Mouse (Mus musculus) neural tube, embryonic 12.5 days (tissue): ENCODE results near the gene Irak2. TPM values are rescaled to one million over a fixed set of nuclear protein-coding genes. Genes with fewer than 3 reads are reported as not detected.

Experiments used
- ATAC-seq: fragments of 200-750 bp; cut with Nextera tagmentation; 2 replicates; pipeline ENCODE4 v1.8.0; 2017; ENCODE audit warnings: low read depth, mild to moderate bottlenecking, moderate TSS enrichment, moderate library complexity; ENCODE audit not compliant: low FRiP score
- H3K27ac ChIP-seq: fragments of 300-500 bp; sonication (generic); 2 replicates; pipeline ENCODE4 v1.5.1; 2016
- H3K27me3 ChIP-seq: fragments of 300-500 bp; sonication (generic); replicated peaks from 2 replicates; pipeline ENCODE4 v1.6.1; 2016; ENCODE audit warnings: mild to moderate bottlenecking
- H3K36me3 ChIP-seq: fragments of 300-500 bp; sonication (generic); 2 replicates; pipeline ENCODE4 v1.6.1; 2016; ENCODE audit warnings: mild to moderate bottlenecking
- H3K4me1 ChIP-seq: fragments of 300-500 bp; sonication (generic); 2 replicates; pipeline ENCODE4 v1.6.1; 2016
- H3K4me2 ChIP-seq: fragments of 300-500 bp; sonication (generic); replicated peaks from 2 replicates; pipeline ENCODE4 v1.6.1; 2016; ENCODE audit warnings: mild to moderate bottlenecking
- H3K4me3 ChIP-seq: fragments of 300-500 bp; sonication (generic); 2 replicates; pipeline ENCODE4 v1.5.1; 2016
- H3K9ac ChIP-seq: fragments of 300-500 bp; sonication (generic); 2 replicates; pipeline ENCODE4 v1.6.1; 2016; ENCODE audit warnings: mild to moderate bottlenecking
- H3K9me3 ChIP-seq: fragments of 300-500 bp; sonication (generic); 2 replicates; pipeline ENCODE4 v1.6.1; 2016; ENCODE audit warnings: mild to moderate bottlenecking
- WGBS: fragments of 180-500 bp; shearing (Covaris S2); methylation state at CpG from one replicate; pipeline ENCODE4 v1.1.7; 2016; 5-methylcytosine and 5-hydroxymethylcytosine counted together
- polyA plus RNA-seq: library from polyadenylated mRNA; unstranded; fragments of >200 nt; fragmentation: Nextera tagmentation; extraction: Ambion mirVana; gene quantifications from 2 replicates; pipeline ENCODE4 v1.2.1, GENCODE M21; 2016

Gene Irak2
- polyA plus RNA-seq, 1 experiment from 2014 or later, result 3.1 TPM

DNA sequence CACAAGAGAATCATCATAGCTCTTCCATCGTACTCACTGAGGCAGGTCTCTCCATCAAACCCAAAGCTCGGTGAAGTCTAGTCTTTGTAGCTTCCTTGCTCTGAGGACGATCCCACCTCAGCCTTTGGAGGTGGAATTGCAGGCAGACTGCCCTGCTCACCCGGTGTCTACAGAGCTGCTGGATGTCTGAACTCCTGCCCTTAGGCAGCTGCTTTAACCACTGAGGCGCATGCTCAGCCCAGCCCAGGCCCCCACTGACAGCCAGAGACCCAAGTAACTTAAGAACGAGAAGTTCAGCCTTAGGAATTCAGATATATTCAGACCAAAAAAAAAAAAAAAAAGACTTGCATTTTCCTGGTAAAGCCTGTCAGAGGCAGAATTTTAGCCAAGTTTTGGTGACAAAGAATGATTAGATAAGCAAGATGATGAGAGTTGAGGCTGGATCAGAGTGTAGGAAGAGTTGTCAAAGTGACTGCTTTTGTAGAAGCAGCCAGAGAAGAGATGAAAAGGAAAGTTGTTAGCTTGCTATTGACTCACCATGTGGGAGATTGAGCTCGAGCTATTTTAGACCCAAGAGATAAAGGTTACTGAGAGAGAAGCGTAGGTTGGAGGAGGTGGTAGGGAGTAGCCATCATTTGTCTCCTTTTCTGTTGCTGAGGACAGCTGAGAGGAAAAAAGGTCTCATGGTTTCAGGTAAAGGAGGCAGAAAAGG lies 25.9 kb upstream of the Irak2 start:
- Histone ChIP-seq H3K4me2 (no peak overlapping the region), H3K36me3 (peaks cover 61% of the 10 kb centered on the region), H3K9me3 (peaks cover 7% of the 10 kb centered on the region; the same call in 1 of the 2 replicates), H3K4me1 (no peaks in the 10 kb centered on the region), H3K27ac (no peak overlapping the region), H3K27me3 (no peaks in the 10 kb centered on the region), H3K9ac (no peak overlapping the region), H3K4me3 (no peak overlapping the region)
- WGBS, result 94% methylated on average over 8 of the region's 8 CpGs
- ATAC-seq, result no peak

DNA sequence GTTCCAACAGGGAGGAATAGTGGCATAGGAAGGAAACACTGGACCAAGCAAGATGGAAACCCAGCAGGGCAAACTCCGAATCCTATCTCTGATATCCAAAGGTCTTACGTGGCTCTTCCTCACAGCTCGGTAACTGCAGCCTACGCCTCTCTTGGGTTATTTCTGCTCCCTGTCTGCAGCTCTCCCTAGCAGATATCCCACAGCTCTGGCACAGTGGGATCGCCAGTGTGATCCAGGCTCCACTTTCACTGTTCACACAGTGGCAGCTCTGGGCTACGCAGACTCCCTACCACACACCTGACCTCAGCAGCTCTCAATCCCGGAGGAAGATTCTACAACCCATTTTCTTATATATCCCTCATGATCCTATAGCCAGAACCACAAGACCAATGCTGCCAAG lies 24.1 kb upstream of the Irak2 start:
- Histone ChIP-seq H3K4me1 (no peaks in the 10 kb centered on the region), H3K27me3 (no peaks in the 10 kb centered on the region), H3K9me3 (peaks cover 7% of the 10 kb centered on the region; the same call in 1 of the 2 replicates), H3K9ac (no peak overlapping the region), H3K36me3 (peaks cover 67% of the 10 kb centered on the region), H3K4me3 (no peak overlapping the region), H3K27ac (no peak overlapping the region), H3K4me2 (no peak overlapping the region)
- ATAC-seq, result no peak
- WGBS, result 98% methylated on average over 7 of the region's 7 CpGs

- Histone ChIP-seq H3K27ac (no peak overlapping the region), H3K36me3 (peaks cover 67% of the 10 kb centered on the region), H3K9me3 (peaks cover 7% of the 10 kb centered on the region; the same call in 1 of the 2 replicates), H3K27me3 (no peaks in the 10 kb centered on the region), H3K9ac (no peak overlapping the region), H3K4me3 (no peak overlapping the region), H3K4me2 (no peak overlapping the region), H3K4me1 (no peaks in the 10 kb centered on the region)
- 95% methylated on average over 8 of the region's 8 CpGs for WGBS
- no peak for ATAC-seq
These were observed 23.3 kb upstream of the Irak2 start for GRCm38 (mm10) chr6:113614997-113615396.

DNA sequence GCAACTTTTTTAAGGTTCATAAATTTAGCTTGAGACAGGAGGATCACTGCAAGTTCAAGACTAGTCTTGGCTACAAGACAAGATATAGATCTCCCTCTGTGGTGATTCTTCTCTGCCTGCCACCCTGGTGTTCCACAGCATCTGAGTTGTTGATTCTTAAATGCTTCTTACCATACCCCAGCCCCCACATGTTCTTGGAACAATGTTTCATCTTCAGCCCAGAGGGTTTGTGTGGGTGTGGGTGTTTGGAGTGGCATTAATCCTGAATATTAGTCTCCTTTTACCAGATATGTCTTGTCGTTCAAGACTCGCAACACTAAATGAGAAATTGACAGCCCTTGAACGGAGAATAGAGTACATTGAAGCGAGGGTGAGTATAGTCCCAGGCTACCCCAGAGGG lies 22.8 kb upstream of the Irak2 start:
- 96% methylated on average over 4 of the region's 4 CpGs for WGBS
- Histone ChIP-seq H3K27ac (no peak overlapping the region), H3K9me3 (peaks cover 7% of the 10 kb centered on the region; the same call in 1 of the 2 replicates), H3K4me3 (no peak overlapping the region), H3K9ac (no peak overlapping the region), H3K36me3 (peaks cover 65% of the 10 kb centered on the region), H3K4me2 (no peak overlapping the region), H3K4me1 (no peaks in the 10 kb centered on the region), H3K27me3 (no peaks in the 10 kb centered on the region)
- ATAC-seq, result no peak

GRCm38 (mm10) chr6:113623386-113623785 lies 14.9 kb upstream of the Irak2 start:
- Histone ChIP-seq H3K9me3 (no peaks in the 10 kb centered on the region), H3K4me1 (peaks cover 15% of the 10 kb centered on the region), H3K9ac (no peak overlapping the region), H3K4me3 (peak overlapping the region; percentile 71), H3K4me2 (peak overlapping the region; percentile 78), H3K27ac (no peak overlapping the region), H3K27me3 (no peaks in the 10 kb centered on the region), H3K36me3 (peaks cover 13% of the 10 kb centered on the region)
- whole genome bisulfite sequencing, result 67% methylated on average over 5 of the region's 5 CpGs
- no peak for ATAC-seq

- Histone ChIP-seq H3K9ac (peak within 1 kb of the TSS; percentile 74), H3K4me2 (peak within 1 kb of the TSS; percentile 78)
- WGBS, result under 1% methylated on average over 75 of the region's 76 CpGs
These were observed 14.1 kb upstream of the Irak2 start, which contains the start of gene Vhl for GRCm38 (mm10) chr6:113623941-113624751. TSS of gene Vhl (plus strand) at chr6:113623959.

GRCm38 (mm10) chr6:113624989-113625770 lies 13.1 kb upstream of the Irak2 start:
- no peaks in the 10 kb centered on the region for H3K9me3 ChIP-seq
- peak overlapping the region; percentile 78 for H3K4me2 ChIP-seq
- no peak overlapping the region for H3K27ac ChIP-seq
- H3K4me1 ChIP-seq, result peaks cover 15% of the 10 kb centered on the region
- peaks cover 28% of the 10 kb centered on the region for H3K36me3 ChIP-seq
- peak overlapping the region; percentile 74 for H3K9ac ChIP-seq
- ATAC-seq, result no peak
- 58% methylated on average over 5 of the region's 5 CpGs for WGBS
- H3K27me3 ChIP-seq, result no peaks in the 10 kb centered on the region
- H3K4me3 ChIP-seq, result peak overlapping the region; percentile 71

More at GRCm38 (mm10) chr6:113623941-113624751, 14.1 kb upstream of the Irak2 start, which contains the start of gene Vhl:
- peaks cover 17% of the 10 kb centered on the region for H3K36me3 ChIP-seq
- H3K4me3 ChIP-seq, result peak within 1 kb of the TSS; percentile 71
- H3K27ac ChIP-seq, result peak within 1 kb of the TSS; percentile 44
- H3K27me3 ChIP-seq, result no peaks in the 10 kb centered on the region
- ATAC-seq, result peak; percentile 83
- H3K9me3 ChIP-seq, result no peaks in the 10 kb centered on the region
- H3K4me1 ChIP-seq, result peaks cover 15% of the 10 kb centered on the region

GRCm38 (mm10) chr6:113630322-113630721 lies 7.9 kb upstream of the Irak2 start:
- WGBS, result 85% methylated on average over 5 of the region's 5 CpGs
- ATAC-seq, result no peak
- H3K4me3 ChIP-seq, result no peak overlapping the region
- H3K9ac ChIP-seq, result no peak overlapping the region
- H3K27me3 ChIP-seq, result no peaks in the 10 kb centered on the region
- peaks cover 8% of the 10 kb centered on the region for H3K4me1 ChIP-seq
- no peaks in the 10 kb centered on the region for H3K9me3 ChIP-seq
- peaks cover 61% of the 10 kb centered on the region for H3K36me3 ChIP-seq
- no peak overlapping the region for H3K27ac ChIP-seq
- H3K4me2 ChIP-seq, result no peak overlapping the region

GRCm38 (mm10) chr6:113632863-113633262 lies 5.4 kb upstream of the Irak2 start:
- H3K4me2 ChIP-seq, result no peak overlapping the region
- no peaks in the 10 kb centered on the region for H3K9me3 ChIP-seq
- no peaks in the 10 kb centered on the region for H3K27me3 ChIP-seq
- no peak overlapping the region for H3K9ac ChIP-seq
- 95% methylated on average over 4 of the region's 4 CpGs for WGBS
- no peak overlapping the region for H3K4me3 ChIP-seq
- H3K36me3 ChIP-seq, result peaks cover 52% of the 10 kb centered on the region
- no peak for ATAC-seq
- no peak overlapping the region for H3K27ac ChIP-seq
- H3K4me1 ChIP-seq, result no peaks in the 10 kb centered on the region

- no peaks in the 10 kb centered on the region for H3K27me3 ChIP-seq
- H3K4me3 ChIP-seq, result no peak overlapping the region
- no peaks in the 10 kb centered on the region; the same call in 1 of the 2 replicates for H3K4me1 ChIP-seq
- no peak overlapping the region for H3K9ac ChIP-seq
- 84% methylated on average over 4 of the region's 4 CpGs for WGBS
- no peak for ATAC-seq
- H3K4me2 ChIP-seq, result no peak overlapping the region
- H3K9me3 ChIP-seq, result no peaks in the 10 kb centered on the region
- no peaks in the 10 kb centered on the region for H3K36me3 ChIP-seq
- H3K27ac ChIP-seq, result no peak overlapping the region
These were observed 934 bp downstream of the Irak2 start for GRCm38 (mm10) chr6:113639201-113639600.

DNA sequence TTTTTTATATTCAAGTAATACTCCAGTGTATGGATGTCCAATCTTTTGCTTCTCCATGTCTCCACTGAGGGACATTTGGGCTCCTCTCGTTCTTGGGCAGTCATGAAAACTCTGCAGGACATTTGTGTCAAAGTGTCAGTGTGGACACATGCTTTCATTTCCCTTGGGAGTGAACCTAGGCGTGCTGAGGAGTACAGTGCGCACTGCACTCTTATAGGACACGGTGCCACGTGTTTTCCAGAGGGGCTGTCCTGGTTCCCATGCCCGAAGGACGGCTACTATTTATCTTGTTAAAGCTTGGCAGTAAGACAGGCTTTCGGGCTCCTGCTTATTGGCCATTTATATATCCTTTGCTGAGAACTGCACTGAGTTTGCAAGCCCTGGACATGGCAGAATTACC lies 4.3 kb downstream of the Irak2 start:
- WGBS, result 83% methylated on average over 8 of the region's 8 CpGs
- H3K9ac ChIP-seq, result no peak overlapping the region
- no peak overlapping the region for H3K4me2 ChIP-seq
- H3K9me3 ChIP-seq, result no peaks in the 10 kb centered on the region
- H3K4me3 ChIP-seq, result no peak overlapping the region
- no peak for ATAC-seq
- no peaks in the 10 kb centered on the region for H3K27me3 ChIP-seq
- no peaks in the 10 kb centered on the region for H3K36me3 ChIP-seq
- no peak overlapping the region for H3K27ac ChIP-seq
- H3K4me1 ChIP-seq, result no peaks in the 10 kb centered on the region; the same call in 1 of the 2 replicates

DNA sequence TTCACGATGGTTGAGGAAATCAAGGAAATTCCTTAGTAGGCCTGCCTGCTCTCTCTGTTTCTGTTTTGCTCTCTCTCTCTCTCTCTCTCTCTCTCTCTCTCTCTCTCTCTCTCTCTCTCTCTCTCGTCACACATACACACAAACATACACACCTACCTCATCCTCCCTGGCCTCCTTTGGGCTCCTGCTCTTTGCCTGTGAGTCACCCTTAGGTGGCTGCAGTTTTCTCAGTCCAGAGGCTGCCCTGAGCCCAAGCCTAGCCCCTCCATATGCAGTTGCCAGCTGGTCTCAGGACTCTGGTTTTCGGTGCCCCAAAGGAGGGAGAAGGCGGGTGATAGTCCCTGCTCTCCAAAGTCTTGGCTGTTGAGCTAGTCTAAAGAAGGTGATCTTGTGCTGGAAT lies 4.8 kb downstream of the Irak2 start:
- Histone ChIP-seq H3K27me3 (no peaks in the 10 kb centered on the region), H3K9ac (no peak overlapping the region), H3K4me1 (no peaks in the 10 kb centered on the region; the same call in 1 of the 2 replicates), H3K4me3 (no peak overlapping the region), H3K4me2 (no peak overlapping the region), H3K9me3 (no peaks in the 10 kb centered on the region), H3K27ac (no peak overlapping the region), H3K36me3 (no peaks in the 10 kb centered on the region)
- WGBS, result 89% methylated on average over 4 of the region's 4 CpGs
- ATAC-seq, result no peak
